Mouse (Mus musculus) CH12.LX (cell line): Measurements from ENCODE around the gene Casp7. TPM values are rescaled to one million over a fixed set of nuclear protein-coding genes. Genes with fewer than 3 reads are reported as not detected.
"Not testable (repeated sequence)": the region's sequence is repeated elsewhere in the genome, so short reads cannot be mapped to it uniquely, and the experiment has no call there.

Source experiments
- DNase-seq: peaks from one replicate; pipeline ENCODE4 v3.0.0-alpha.2; 2013; ENCODE audit errors: extremely low read depth
- H3K27ac ChIP-seq: 2 replicates; pipeline ENCODE4 v1.5.1; 2012; ENCODE audit warnings: low read depth, mild to moderate bottlenecking, control low read depth, moderate library complexity; ENCODE audit not compliant: insufficient read depth
- H3K27me3 ChIP-seq: replicated peaks from 2 replicates; pipeline ENCODE3; 2012; ENCODE audit warnings: inconsistent platforms
- H3K36me3 ChIP-seq, 2 experiments: replicated peaks in 1 of 2; 2 replicates each; pipeline versions ENCODE3 to v1.6.1; 2012; ENCODE audit warnings: inconsistent platforms in 1 of 2, low read length in 1 of 2, mild to moderate bottlenecking in 1 of 2, mixed read lengths in 1 of 2, moderate library complexity in 1 of 2; ENCODE audit not compliant: control insufficient read depth in 1 of 2, insufficient read depth in 1 of 2
- H3K4me1 ChIP-seq, 2 experiments: 2 replicates each; pipeline ENCODE4 v1.6.1; 2012; ENCODE audit warnings: inconsistent platforms in 1 of 2, moderate library complexity in 1 of 2; ENCODE audit not compliant: insufficient read depth in 2 of 2, control insufficient read depth in 1 of 2
- H3K4me2 ChIP-seq: 2 replicates; pipeline ENCODE4 v1.6.1; 2012; ENCODE audit warnings: low read depth, mild to moderate bottlenecking, control low read depth; ENCODE audit not compliant: poor library complexity, insufficient read depth, severe bottlenecking
- H3K4me3 ChIP-seq, 3 experiments: fragments of 150-350 bp in 1 of 3; sonication (generic) in 1 of 3; replicated peaks in 1 of 3; 2 replicates each; pipeline versions ENCODE3 to v1.5.1; 2011 to 2012; ENCODE audit warnings: low read depth in 2 of 3, low read length in 2 of 3, mild to moderate bottlenecking in 2 of 3, moderate library complexity in 2 of 3, control low read depth in 1 of 3, improper control_type of control experiment in 1 of 3, inconsistent platforms in 1 of 3, mixed read lengths in 1 of 3; ENCODE audit not compliant: poor library complexity in 1 of 3
- H3K79me2 ChIP-seq: replicated peaks from 2 replicates; pipeline ENCODE4 v1.6.1; 2012; ENCODE audit warnings: mild to moderate bottlenecking, moderate library complexity; ENCODE audit not compliant: control insufficient read depth, poor library complexity, insufficient read depth, severe bottlenecking; ENCODE audit errors: extremely low read depth
- H3K9ac ChIP-seq: 2 replicates; pipeline ENCODE4 v1.6.1; 2012; ENCODE audit warnings: low read depth, mild to moderate bottlenecking, control low read depth, moderate library complexity; ENCODE audit not compliant: insufficient read depth
- H3K9me3 ChIP-seq: replicated peaks from 2 replicates; pipeline ENCODE3; 2012; ENCODE audit warnings: low read length, inconsistent platforms, mixed read lengths
- CTCF ChIP-seq, 2 experiments: IDR thresholded peaks in 1 of 2; conservative IDR thresholded peaks in 1 of 2; 2 replicates each; pipeline ENCODE4 v1.5.1; 2011 to 2012; ENCODE audit warnings: low read depth in 2 of 2, low read length in 2 of 2, improper control_type of control experiment in 1 of 2, inconsistent platforms in 1 of 2, mild to moderate bottlenecking in 1 of 2, moderate library complexity in 1 of 2
- ELF1 ChIP-seq: IDR thresholded peaks from 2 replicates; pipeline ENCODE4 v1.6.1; 2014; ENCODE audit warnings: low read depth, mild to moderate bottlenecking, inconsistent platforms, low read length, improper control_type of control experiment
- EP300 ChIP-seq: IDR thresholded peaks from 2 replicates; pipeline ENCODE4 v1.6.1; 2011; ENCODE audit warnings: low read length, improper control_type of control experiment
- ETS1 ChIP-seq: conservative IDR thresholded peaks from 2 replicates; pipeline ENCODE4 v1.6.1; 2012; ENCODE audit warnings: low read depth, mild to moderate bottlenecking, inconsistent platforms, low read length, improper control_type of control experiment, moderate library complexity
- GABPA ChIP-seq: IDR thresholded peaks from 2 replicates; pipeline ENCODE4 v1.6.1; 2012; ENCODE audit warnings: low read depth, low read length, improper control_type of control experiment, inconsistent platforms; ENCODE audit not compliant: insufficient replicate concordance
- JUN ChIP-seq: IDR thresholded peaks from 2 replicates; pipeline ENCODE4 v1.6.1; 2011; ENCODE audit warnings: low read depth, mild to moderate bottlenecking, low read length, improper control_type of control experiment, moderate library complexity; ENCODE audit not compliant: insufficient read depth
- MAX ChIP-seq: IDR thresholded peaks from 2 replicates; pipeline ENCODE4 v1.6.1; 2011; ENCODE audit warnings: low read length, improper control_type of control experiment
- MEF2A ChIP-seq: IDR thresholded peaks from 2 replicates; pipeline ENCODE4 v1.6.1; 2014; ENCODE audit warnings: low read depth, mild to moderate bottlenecking, inconsistent platforms, low read length, improper control_type of control experiment, borderline replicate concordance
- PAX5 ChIP-seq: IDR thresholded peaks from 2 replicates; pipeline ENCODE4 v1.6.1; 2012; ENCODE audit warnings: low read length, inconsistent platforms, mixed read lengths
- POLR2AphosphoS2 ChIP-seq: IDR thresholded peaks from 2 replicates; pipeline ENCODE4 v1.6.1; 2011; ENCODE audit warnings: low read depth, low read length, improper control_type of control experiment
- RAD21 ChIP-seq: IDR thresholded peaks from 2 replicates; pipeline ENCODE4 v1.6.1; 2011; ENCODE audit warnings: low read depth, mild to moderate bottlenecking, low read length, improper control_type of control experiment, moderate library complexity
- SIN3A ChIP-seq: IDR thresholded peaks from 2 replicates; pipeline ENCODE4 v1.6.1; 2012; ENCODE audit warnings: low read length, improper control_type of control experiment, inconsistent platforms
- SMC3 ChIP-seq: IDR thresholded peaks from 2 replicates; pipeline ENCODE4 v1.6.1; 2011; ENCODE audit warnings: low read depth, low read length, improper control_type of control experiment
- ZKSCAN1 ChIP-seq: IDR thresholded peaks from 2 replicates; pipeline ENCODE4 v1.6.1; 2012; ENCODE audit warnings: low read depth, inconsistent platforms, low read length, improper control_type of control experiment, borderline replicate concordance
- ZMIZ1 ChIP-seq: IDR thresholded peaks from 2 replicates; pipeline ENCODE4 v1.6.1; 2012; ENCODE audit warnings: low read depth, mild to moderate bottlenecking, inconsistent platforms, low read length, improper control_type of control experiment
- dilution Hi-C: fragments of 300-500 bp; cut with MboI; formaldehyde crosslinking; loops from 2 replicates; pipeline ENCODE4 v1.14.3; 2020; ENCODE audit warnings: low sequenced_read_pairs; ENCODE audit not compliant: extremely low pct_unique_long_range_greater_than_20kb, extremely low pct_ligation_motif_present
- in situ Hi-C: fragments of 300-500 bp; cut with MboI; formaldehyde crosslinking; loops from 3 replicates; pipeline ENCODE4 v1.14.3; 2019; ENCODE audit warnings: low sequenced_read_pairs, low pct_ligation_motif_present, low pct_unique_long_range_greater_than_20kb, mixed read lengths
- polyA plus RNA-seq: library from polyadenylated mRNA; unstranded; fragments of >175 nt; gene quantifications from 2 replicates; pipeline ENCODE4 v1.2.1, GENCODE M21; 2012; ENCODE audit warnings: low read depth; ENCODE audit not compliant: insufficient read length
- total RNA-seq, 2 experiments: library from RNA; depleted of rRNA; stranded (reverse); fragments of 300-350 nt in 1 of 2; fragments of >200 nt in 1 of 2; gene quantifications; 2 replicates each; pipeline ENCODE4 v1.2.3; 2012 to 2014

Casp7 gene
- total and polyA plus RNA-seq, 3 experiments: 6.3 to 11.8 (median 6.8) TPM

- H3K27me3 ChIP-seq: peaks cover 5% of the 10 kb centered on the region
- no peaks in the 10 kb centered on the region for H3K36me3 ChIP-seq
- no peak for TF ChIP-seq ZMIZ1
- TF ChIP-seq MEF2A: no peak
- TF ChIP-seq ELF1: no peak
- no peak for TF ChIP-seq POLR2AphosphoS2
- TF ChIP-seq ETS1: no peak
- TF ChIP-seq, all 38 proteins: peak for 0
- in situ Hi-C loops (no loop called here), dilution Hi-C loops (no loop called here)
- no peak for DNase-seq
- Histone ChIP-seq H3K9ac (no peak overlapping the region), H3K4me3 (no peak overlapping the region), H3K79me2 (no peaks in the 10 kb centered on the region), H3K4me1 (peaks cover 0 to 2% of the 10 kb centered on the region in 2 experiments; a peak in 1 of 4 replicates), H3K9me3 (peaks cover 9% of the 10 kb centered on the region), H3K4me2 (no peak overlapping the region), H3K27ac (no peak overlapping the region)
Measured at GRCm38 (mm10) chr19:56355201-56355600, 41.7 kb upstream of the Casp7 start.

GRCm38 (mm10) chr19:56356480-56357373, 40.2 kb upstream of the Casp7 start:
- TF ChIP-seq SMC3: peak; percentile 56
- no peak for TF ChIP-seq GABPA
- no peak for TF ChIP-seq EP300
- TF ChIP-seq MAX: no peak
- TF ChIP-seq PAX5: no peak
- no peak for TF ChIP-seq SIN3A
- TF ChIP-seq RAD21: peak; percentile 28
- TF ChIP-seq ZMIZ1: no peak
- no peak for TF ChIP-seq ZKSCAN1
- TF ChIP-seq JUN: no peak
- TF ChIP-seq CTCF (conservative IDR thresholded peaks at IDR 0.05 in 1 of 2, IDR thresholded peaks at IDR 0.05 in 1 of 2; ENCODE audit: low read depth in 2 of 2, low read length in 2 of 2): peak; percentile 65 to 68
- peaks cover 0 to 2% of the 10 kb centered on the region in 2 experiments; a peak in 1 of 4 replicates for H3K4me1 ChIP-seq
- in situ Hi-C loops (no loop called here), dilution Hi-C loops (no loop called here)
- H3K9ac ChIP-seq: no peak overlapping the region
- H3K9me3 ChIP-seq: peaks cover 9% of the 10 kb centered on the region
- H3K79me2 ChIP-seq: no peaks in the 10 kb centered on the region
- H3K4me3 ChIP-seq: no peak overlapping the region
- peak; percentile 34 for DNase-seq
- no peak overlapping the region for H3K4me2 ChIP-seq
- peaks cover 5% of the 10 kb centered on the region for H3K27me3 ChIP-seq
- H3K27ac ChIP-seq: no peak overlapping the region
- H3K36me3 ChIP-seq: no peaks in the 10 kb centered on the region

- H3K27ac ChIP-seq, H3K9ac ChIP-seq, DNase-seq, H3K4me1 ChIP-seq, H3K4me3 ChIP-seq, H3K4me2 ChIP-seq, in situ Hi-C loops, H3K9me3 ChIP-seq, H3K27me3 ChIP-seq, dilution Hi-C loops, H3K36me3 ChIP-seq, H3K79me2 ChIP-seq: not testable (repeated sequence)
Measured at GRCm38 (mm10) chr19:56357374-56357708, 39.6 kb upstream of the Casp7 start.
